Mouse (Mus musculus): ENCODE results near the gene Vopp1.
A peak's percentile ranks its signal among the peaks of the same experiment; 100 is the strongest.

The Vopp1 gene

GRCm38 (mm10) chr6:57787376-57787775 lies 37.6 kb downstream of the Vopp1 start:
- no peak for ATAC-seq (ENCODE audit: insufficient number of reproducible peaks, low FRiP score, low TSS enrichment)

GRCm38 (mm10) chr6:57784251-57784650 lies 40.7 kb downstream of the Vopp1 start:
- ATAC-seq (ENCODE audit: insufficient number of reproducible peaks, low FRiP score, low TSS enrichment), result no peak

GRCm38 (mm10) chr6:57782658-57783057 lies 42.3 kb downstream of the Vopp1 start:
- no peak for ATAC-seq (ENCODE audit: insufficient number of reproducible peaks, low FRiP score, low TSS enrichment)

- ATAC-seq (ENCODE audit: insufficient number of reproducible peaks, low FRiP score, low TSS enrichment), result no peak
Observed at GRCm38 (mm10) chr6:57780359-57780758, 44.6 kb downstream of the Vopp1 start.

GRCm38 (mm10) chr6:57773792-57774191 lies 51.2 kb downstream of the Vopp1 start:
- ATAC-seq (ENCODE audit: insufficient number of reproducible peaks, low FRiP score, low TSS enrichment), result no peak

- no peak for ATAC-seq (ENCODE audit: insufficient number of reproducible peaks, low FRiP score, low TSS enrichment)
Observed at GRCm38 (mm10) chr6:57770467-57771190, 54.3 kb downstream of the Vopp1 start.

GRCm38 (mm10) chr6:57768948-57769525 lies 55.9 kb downstream of the Vopp1 start:
- ATAC-seq (ENCODE audit: insufficient number of reproducible peaks, low FRiP score, low TSS enrichment), result no peak

- no peak for ATAC-seq (ENCODE audit: insufficient number of reproducible peaks, low FRiP score, low TSS enrichment)
Observed at GRCm38 (mm10) chr6:57767112-57767868, 57.7 kb downstream of the Vopp1 start.

- no peak for ATAC-seq (ENCODE audit: insufficient number of reproducible peaks, low FRiP score, low TSS enrichment)
Observed at GRCm38 (mm10) chr6:57766287-57766686, 58.7 kb downstream of the Vopp1 start.

- ATAC-seq (ENCODE audit: insufficient number of reproducible peaks, low FRiP score, low TSS enrichment), result peak; percentile 62; the same call in 1 of the 2 replicates
Observed at GRCm38 (mm10) chr6:57765095-57765878, 59.7 kb downstream of the Vopp1 start.

- no peak for ATAC-seq (ENCODE audit: insufficient number of reproducible peaks, low FRiP score, low TSS enrichment)
Observed at GRCm38 (mm10) chr6:57763054-57763453, 61.9 kb downstream of the Vopp1 start.

GRCm38 (mm10) chr6:57753962-57754759 lies 70.8 kb downstream of the Vopp1 start:
- no peak for ATAC-seq (ENCODE audit: insufficient number of reproducible peaks, low FRiP score, low TSS enrichment)

GRCm38 (mm10) chr6:57745748-57746129 lies 79.2 kb downstream of the Vopp1 start:
- no peak for ATAC-seq (ENCODE audit: insufficient number of reproducible peaks, low FRiP score, low TSS enrichment)

GRCm38 (mm10) chr6:57744974-57745747 lies 79.8 kb downstream of the Vopp1 start:
- ATAC-seq (ENCODE audit: insufficient number of reproducible peaks, low FRiP score, low TSS enrichment), result no peak

GRCm38 (mm10) chr6:57744123-57744522 lies 80.8 kb downstream of the Vopp1 start:
- no peak for ATAC-seq (ENCODE audit: insufficient number of reproducible peaks, low FRiP score, low TSS enrichment)

GRCm38 (mm10) chr6:57743333-57743732 lies 81.6 kb downstream of the Vopp1 start:
- ATAC-seq (ENCODE audit: insufficient number of reproducible peaks, low FRiP score, low TSS enrichment), result no peak

- no peak for ATAC-seq (ENCODE audit: insufficient number of reproducible peaks, low FRiP score, low TSS enrichment)
Observed at GRCm38 (mm10) chr6:57742749-57743148, 82.2 kb downstream of the Vopp1 start.

- no peak for ATAC-seq (ENCODE audit: insufficient number of reproducible peaks, low FRiP score, low TSS enrichment)
Observed at GRCm38 (mm10) chr6:57721347-57721746, 103.6 kb downstream of the Vopp1 start.

GRCm38 (mm10) chr6:57711726-57712125 lies 113.2 kb downstream of the Vopp1 start:
- ATAC-seq (ENCODE audit: insufficient number of reproducible peaks, low FRiP score, low TSS enrichment), result 0 out of 2 replicates have a peak, but pooled peaks have one; percentile 15
